Mouse (Mus musculus) neural tube, embryonic 12.5 days (tissue): Measurements from ENCODE around the gene Col25a1. TPM values are rescaled to one million over a fixed set of nuclear protein-coding genes. Genes with fewer than 3 reads are reported as not detected.

Experiments
- ATAC-seq: fragments of 200-750 bp; cut with Nextera tagmentation; 2 replicates; pipeline ENCODE4 v1.8.0; 2017; ENCODE audit warnings: low read depth, mild to moderate bottlenecking, moderate TSS enrichment, moderate library complexity; ENCODE audit not compliant: low FRiP score
- H3K27ac ChIP-seq: fragments of 300-500 bp; sonication (generic); 2 replicates; pipeline ENCODE4 v1.5.1; 2016
- H3K27me3 ChIP-seq: fragments of 300-500 bp; sonication (generic); replicated peaks from 2 replicates; pipeline ENCODE4 v1.6.1; 2016; ENCODE audit warnings: mild to moderate bottlenecking
- H3K36me3 ChIP-seq: fragments of 300-500 bp; sonication (generic); 2 replicates; pipeline ENCODE4 v1.6.1; 2016; ENCODE audit warnings: mild to moderate bottlenecking
- H3K4me1 ChIP-seq: fragments of 300-500 bp; sonication (generic); 2 replicates; pipeline ENCODE4 v1.6.1; 2016
- H3K4me2 ChIP-seq: fragments of 300-500 bp; sonication (generic); replicated peaks from 2 replicates; pipeline ENCODE4 v1.6.1; 2016; ENCODE audit warnings: mild to moderate bottlenecking
- H3K4me3 ChIP-seq: fragments of 300-500 bp; sonication (generic); 2 replicates; pipeline ENCODE4 v1.5.1; 2016
- H3K9ac ChIP-seq: fragments of 300-500 bp; sonication (generic); 2 replicates; pipeline ENCODE4 v1.6.1; 2016; ENCODE audit warnings: mild to moderate bottlenecking
- H3K9me3 ChIP-seq: fragments of 300-500 bp; sonication (generic); 2 replicates; pipeline ENCODE4 v1.6.1; 2016; ENCODE audit warnings: mild to moderate bottlenecking
- WGBS: fragments of 180-500 bp; shearing (Covaris S2); methylation state at CpG from one replicate; pipeline ENCODE4 v1.1.7; 2016; 5-methylcytosine and 5-hydroxymethylcytosine counted together
- polyA plus RNA-seq: library from polyadenylated mRNA; unstranded; fragments of >200 nt; fragmentation: Nextera tagmentation; extraction: Ambion mirVana; gene quantifications from 2 replicates; pipeline ENCODE4 v1.2.1, GENCODE M21; 2016

Gene Col25a1
- polyA plus RNA-seq, 1 experiment from 2014 or later, result 5.4 TPM

- ATAC-seq, result no peak
- H3K4me2 ChIP-seq, result no peak overlapping the region
- H3K27me3 ChIP-seq, result no peaks in the 10 kb centered on the region; the same call in 1 of the 2 replicates
- H3K9me3 ChIP-seq, result 0 out of 2 replicates have a peak, but pooled peaks cover 6% of the 10 kb centered on the region
- H3K9ac ChIP-seq, result no peak overlapping the region
- WGBS, result 79% methylated on average over 17 of the region's 17 CpGs
- no peaks in the 10 kb centered on the region for H3K4me1 ChIP-seq
- H3K36me3 ChIP-seq, result no peaks in the 10 kb centered on the region
- no peak overlapping the region for H3K4me3 ChIP-seq
- H3K27ac ChIP-seq, result no peak overlapping the region
These were observed 41.5 kb downstream of the Col25a1 start for GRCm38 (mm10) chr3:130172764-130173163.

- H3K9me3 ChIP-seq, result no peaks in the 10 kb centered on the region
- peaks cover 11% of the 10 kb centered on the region for H3K27me3 ChIP-seq
- H3K4me3 ChIP-seq, result peak overlapping the region; percentile 53
- peak; percentile 94 for ATAC-seq
- no peaks in the 10 kb centered on the region for H3K36me3 ChIP-seq
- H3K4me2 ChIP-seq, result peak overlapping the region; percentile 94
- peaks cover 10% of the 10 kb centered on the region; the same call in 1 of the 2 replicates for H3K4me1 ChIP-seq
- no peak overlapping the region for H3K27ac ChIP-seq
- H3K9ac ChIP-seq, result peak overlapping the region; percentile 54
- WGBS, result under 1% methylated on average over 40 of the region's 40 CpGs
These were observed 49.1 kb downstream of the Col25a1 start for GRCm38 (mm10) chr3:130180181-130180940.

- Histone ChIP-seq H3K36me3 (no peaks in the 10 kb centered on the region), H3K4me3 (peak overlapping the region; percentile 53), H3K27me3 (peaks cover 11% of the 10 kb centered on the region), H3K9ac (peak overlapping the region; percentile 54), H3K4me2 (peak overlapping the region; percentile 94), H3K9me3 (no peaks in the 10 kb centered on the region), H3K4me1 (peaks cover 10% of the 10 kb centered on the region; the same call in 1 of the 2 replicates), H3K27ac (no peak overlapping the region)
- ATAC-seq, result peak; percentile 62
- WGBS, result under 1% methylated on average over 40 of the region's 40 CpGs
These were observed 49.8 kb downstream of the Col25a1 start for GRCm38 (mm10) chr3:130180964-130181590.

GRCm38 (mm10) chr3:130181591-130181980 lies 50.3 kb downstream of the Col25a1 start:
- no peaks in the 10 kb centered on the region for H3K36me3 ChIP-seq
- H3K27me3 ChIP-seq, result peaks cover 11% of the 10 kb centered on the region
- H3K27ac ChIP-seq, result no peak overlapping the region
- H3K4me2 ChIP-seq, result peak overlapping the region; percentile 94
- peak overlapping the region; percentile 53 for H3K4me3 ChIP-seq
- H3K9me3 ChIP-seq, result no peaks in the 10 kb centered on the region
- peak overlapping the region; percentile 54; the same call in 1 of the 2 replicates for H3K9ac ChIP-seq
- H3K4me1 ChIP-seq, result peaks cover 10% of the 10 kb centered on the region; the same call in 1 of the 2 replicates
- no peak for ATAC-seq
- 18% methylated on average over 8 of the region's 8 CpGs for WGBS

GRCm38 (mm10) chr3:130182450-130182849 lies 51.1 kb downstream of the Col25a1 start:
- no peaks in the 10 kb centered on the region for H3K36me3 ChIP-seq
- H3K4me3 ChIP-seq, result no peak overlapping the region
- H3K9me3 ChIP-seq, result no peaks in the 10 kb centered on the region
- peaks cover 11% of the 10 kb centered on the region for H3K27me3 ChIP-seq
- no peak overlapping the region for H3K9ac ChIP-seq
- WGBS, result 83% methylated on average over 4 of the region's 4 CpGs
- no peak for ATAC-seq
- peaks cover 10% of the 10 kb centered on the region; the same call in 1 of the 2 replicates for H3K4me1 ChIP-seq
- no peak overlapping the region for H3K27ac ChIP-seq
- 0 out of 2 replicates have a peak overlapping the region, but pooled peaks have one; percentile 12 for H3K4me2 ChIP-seq

- ATAC-seq, result no peak
- Histone ChIP-seq H3K4me2 (no peak overlapping the region), H3K27me3 (peaks cover 11% of the 10 kb centered on the region; the same call in 1 of the 2 replicates), H3K9me3 (no peaks in the 10 kb centered on the region), H3K27ac (no peak overlapping the region), H3K4me3 (no peak overlapping the region), H3K9ac (no peak overlapping the region), H3K36me3 (no peaks in the 10 kb centered on the region), H3K4me1 (peaks cover 10% of the 10 kb centered on the region; the same call in 1 of the 2 replicates)
- WGBS, result 64% methylated on average over 3 of the region's 3 CpGs
These were observed 53.8 kb downstream of the Col25a1 start for GRCm38 (mm10) chr3:130185111-130185510.

GRCm38 (mm10) chr3:130187588-130187987 lies 56.3 kb downstream of the Col25a1 start:
- 86% methylated on average over 5 of the region's 5 CpGs for WGBS
- no peak for ATAC-seq

GRCm38 (mm10) chr3:130193450-130193849 lies 62.1 kb downstream of the Col25a1 start:
- WGBS, result 88% methylated on average over 8 of the region's 8 CpGs
- Histone ChIP-seq H3K27me3 (no peaks in the 10 kb centered on the region), H3K9me3 (no peaks in the 10 kb centered on the region), H3K4me3 (no peak overlapping the region), H3K4me2 (no peak overlapping the region), H3K9ac (no peak overlapping the region), H3K36me3 (no peaks in the 10 kb centered on the region), H3K27ac (no peak overlapping the region), H3K4me1 (no peaks in the 10 kb centered on the region)
- no peak for ATAC-seq

More at GRCm38 (mm10) chr3:130187588-130187987, 56.3 kb downstream of the Col25a1 start:
- Histone ChIP-seq H3K4me1 (no peaks in the 10 kb centered on the region), H3K27me3 (no peaks in the 10 kb centered on the region), H3K36me3 (no peaks in the 10 kb centered on the region), H3K9me3 (no peaks in the 10 kb centered on the region), H3K9ac (no peak overlapping the region), H3K4me2 (no peak overlapping the region), H3K27ac (no peak overlapping the region), H3K4me3 (no peak overlapping the region)

- WGBS, result 85% methylated on average over 11 of the region's 11 CpGs
- Histone ChIP-seq H3K9ac (no peak overlapping the region), H3K4me2 (no peak overlapping the region), H3K4me1 (no peaks in the 10 kb centered on the region), H3K9me3 (no peaks in the 10 kb centered on the region), H3K27ac (no peak overlapping the region), H3K36me3 (no peaks in the 10 kb centered on the region), H3K27me3 (no peaks in the 10 kb centered on the region), H3K4me3 (no peak overlapping the region)
- no peak for ATAC-seq
These were observed 83.3 kb downstream of the Col25a1 start for GRCm38 (mm10) chr3:130214631-130215030.

- Histone ChIP-seq H3K9ac (no peak overlapping the region), H3K4me2 (no peak overlapping the region), H3K27me3 (no peaks in the 10 kb centered on the region), H3K27ac (no peak overlapping the region), H3K9me3 (no peaks in the 10 kb centered on the region), H3K4me1 (no peaks in the 10 kb centered on the region), H3K36me3 (peaks cover 4% of the 10 kb centered on the region; the same call in 1 of the 2 replicates), H3K4me3 (no peak overlapping the region)
- ATAC-seq, result no peak
These were observed 84.8 kb downstream of the Col25a1 start for GRCm38 (mm10) chr3:130216141-130216540.

GRCm38 (mm10) chr3:130216646-130217045 lies 85.3 kb downstream of the Col25a1 start:
- H3K27ac ChIP-seq, result no peak overlapping the region
- H3K9me3 ChIP-seq, result no peaks in the 10 kb centered on the region
- no peak overlapping the region for H3K4me2 ChIP-seq
- WGBS, result 87% methylated on average over 3 of the region's 3 CpGs
- H3K27me3 ChIP-seq, result no peaks in the 10 kb centered on the region
- peaks cover 4% of the 10 kb centered on the region; the same call in 1 of the 2 replicates for H3K36me3 ChIP-seq
- no peak for ATAC-seq
- H3K4me1 ChIP-seq, result no peaks in the 10 kb centered on the region
- H3K4me3 ChIP-seq, result no peak overlapping the region
- H3K9ac ChIP-seq, result no peak overlapping the region

GRCm38 (mm10) chr3:130217705-130218104 lies 86.4 kb downstream of the Col25a1 start:
- H3K4me2 ChIP-seq, result no peak overlapping the region
- no peak overlapping the region for H3K9ac ChIP-seq
- no peak overlapping the region for H3K27ac ChIP-seq
- H3K4me3 ChIP-seq, result no peak overlapping the region
- no peaks in the 10 kb centered on the region for H3K27me3 ChIP-seq
- H3K4me1 ChIP-seq, result no peaks in the 10 kb centered on the region
- no peaks in the 10 kb centered on the region for H3K9me3 ChIP-seq
- H3K36me3 ChIP-seq, result peaks cover 4% of the 10 kb centered on the region; the same call in 1 of the 2 replicates
- 86% methylated on average over 2 of the region's 2 CpGs for WGBS
- no peak for ATAC-seq
